Mouse (Mus musculus) heart, adult 2 months (tissue): Measurements from ENCODE around the gene Lilra5.

Experiments used
- CTCF ChIP-seq: fragments of 200-600 bp; IDR thresholded peaks from 2 replicates; pipeline ENCODE4 v1.8.1; 2022; ENCODE audit warnings: antibody characterized with exemption, mild to moderate bottlenecking, moderate library complexity
- POLR2A ChIP-seq: fragments of 200-500 bp; IDR thresholded peaks from 2 replicates; pipeline ENCODE4 v1.6.1; 2011; ENCODE audit warnings: mild to moderate bottlenecking, low read depth, low read length, control low read depth; ENCODE audit not compliant: insufficient read depth

- TF ChIP-seq POLR2A (no peak), CTCF (no peak)
Observed at GRCm38 (mm10) chr7:4239038-4239721, 1.6 kb downstream of the Lilra5 start.
